Mouse (Mus musculus) kidney, adult 8-10 months (tissue): ENCODE results near the gene Slc39a10.

Experiments
- DNase-seq, 2 experiments: peaks; one replicate each; pipeline ENCODE4 v3.0.0; 2022

The Slc39a10 gene

DNA sequence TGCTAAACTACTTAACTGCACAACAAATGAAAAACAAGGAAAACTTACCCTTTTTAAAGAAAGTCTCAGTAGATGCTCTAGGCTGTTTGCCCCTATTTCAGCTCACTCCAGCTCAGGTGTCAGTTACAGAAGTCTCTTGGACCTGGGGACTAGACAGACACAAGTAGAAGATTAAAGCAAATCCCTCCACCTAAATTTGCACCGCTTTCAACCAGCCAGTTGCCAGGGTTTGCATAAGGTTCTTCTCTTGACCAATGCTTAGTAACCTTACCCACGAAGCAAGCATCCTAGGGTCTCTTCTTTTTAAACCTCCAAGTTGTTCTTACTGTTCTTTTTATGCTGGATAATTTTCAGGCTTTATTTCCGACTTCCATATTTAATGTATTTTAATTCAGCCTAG, at the start of gene Slc39a10:
TSS of gene Slc39a10 (minus strand) at position 101 of the 400 bp plus-strand sequence.
- no peak for DNase-seq

DNA sequence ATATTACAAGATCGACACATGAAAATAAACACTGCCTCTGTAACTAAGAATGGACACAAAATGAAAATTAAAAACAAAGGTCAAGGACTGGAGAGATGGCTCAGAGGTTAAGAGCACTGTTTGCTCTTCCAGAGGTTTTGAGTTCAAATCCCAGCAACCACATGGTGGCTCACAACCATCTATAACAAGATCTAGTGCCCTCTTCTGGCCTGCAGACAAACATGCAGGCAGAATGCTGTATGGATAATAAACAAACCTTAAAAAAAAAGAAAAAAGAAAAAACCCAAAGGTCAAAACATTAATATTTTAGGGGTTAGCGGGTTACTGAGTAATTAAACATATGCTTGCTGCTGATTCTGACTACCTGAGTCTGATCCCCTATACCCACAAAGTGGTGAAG, 46.6 kb upstream of the Slc39a10 start:
- no peak for DNase-seq

DNA sequence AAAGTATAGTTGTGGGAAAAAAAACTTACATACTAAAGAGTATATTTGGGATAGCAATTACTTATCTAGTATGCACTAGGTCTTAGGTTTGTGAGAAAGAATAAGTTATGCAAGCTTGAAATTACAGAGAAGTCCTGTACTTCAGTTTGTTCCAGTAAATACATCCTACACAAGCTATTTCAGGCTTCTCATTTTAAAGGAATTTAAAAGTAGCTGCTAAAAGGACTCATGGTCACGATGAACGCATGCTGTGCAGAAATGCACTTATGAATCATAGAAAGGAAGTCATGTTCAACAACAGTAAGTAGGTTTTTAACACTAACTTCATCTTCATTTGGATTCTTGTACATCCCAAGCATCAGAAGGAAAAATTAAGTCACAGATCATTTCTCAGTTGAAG, 45.0 kb upstream of the Slc39a10 start:
- DNase-seq: no peak

DNA sequence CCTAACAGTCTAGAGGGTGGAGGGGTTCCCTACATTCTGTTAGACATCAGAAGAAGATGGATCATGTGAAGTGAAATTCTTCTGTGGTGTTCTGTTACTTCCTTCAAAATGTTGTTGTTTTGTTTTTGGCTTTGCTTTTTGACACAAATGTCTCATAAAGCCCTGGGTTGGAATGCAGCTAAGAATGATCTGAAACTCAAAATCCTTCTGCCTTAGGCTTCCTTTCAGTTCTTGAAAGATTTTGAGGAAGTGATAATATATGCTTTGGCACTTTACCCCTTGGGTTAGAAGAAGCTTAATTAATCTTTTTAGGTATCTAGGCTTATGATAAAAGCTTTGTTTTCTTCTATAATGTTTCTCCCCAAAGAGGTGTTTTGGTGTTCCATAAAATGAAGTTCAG, 34.5 kb upstream of the Slc39a10 start:
- no peak for DNase-seq

DNA sequence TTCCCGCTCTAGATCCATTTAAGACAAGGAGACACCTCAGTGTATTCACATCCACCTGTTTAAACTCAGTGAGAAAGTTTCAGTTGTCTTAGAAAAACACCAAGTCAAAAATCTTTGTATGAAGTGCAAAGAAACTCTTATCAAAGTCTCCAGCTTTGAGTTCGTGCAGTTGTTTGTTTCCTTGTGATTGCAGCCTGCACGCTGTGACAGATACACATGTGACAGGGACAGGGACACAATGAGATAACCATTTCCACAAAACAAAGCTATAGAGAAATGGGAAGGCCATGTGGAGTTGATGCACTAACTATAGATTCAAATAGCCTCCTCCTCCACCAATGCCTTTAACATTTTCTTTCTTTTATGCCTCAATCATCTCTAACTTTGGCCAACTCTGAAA, 33.6 kb upstream of the Slc39a10 start:
- no peak for DNase-seq

DNA sequence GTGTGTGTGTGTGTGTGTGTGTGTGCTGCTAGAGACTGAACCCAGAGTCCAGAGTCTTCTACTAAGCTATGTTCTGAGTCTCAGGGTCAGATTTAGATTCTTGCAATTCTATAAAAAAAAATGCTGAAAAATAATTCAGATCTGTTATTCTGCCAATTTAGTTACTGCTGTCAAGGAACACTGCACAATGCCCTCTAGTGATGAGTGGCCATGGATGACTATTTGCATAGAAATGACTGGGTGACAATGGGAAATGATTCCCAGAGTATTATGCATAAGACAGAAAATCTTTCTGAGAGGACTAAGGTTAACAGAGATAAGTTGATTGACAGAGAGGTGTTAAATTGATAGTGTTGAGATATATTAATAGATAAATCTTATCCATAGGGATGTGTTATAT, 32.3 kb upstream of the Slc39a10 start:
- no peak for DNase-seq

DNA sequence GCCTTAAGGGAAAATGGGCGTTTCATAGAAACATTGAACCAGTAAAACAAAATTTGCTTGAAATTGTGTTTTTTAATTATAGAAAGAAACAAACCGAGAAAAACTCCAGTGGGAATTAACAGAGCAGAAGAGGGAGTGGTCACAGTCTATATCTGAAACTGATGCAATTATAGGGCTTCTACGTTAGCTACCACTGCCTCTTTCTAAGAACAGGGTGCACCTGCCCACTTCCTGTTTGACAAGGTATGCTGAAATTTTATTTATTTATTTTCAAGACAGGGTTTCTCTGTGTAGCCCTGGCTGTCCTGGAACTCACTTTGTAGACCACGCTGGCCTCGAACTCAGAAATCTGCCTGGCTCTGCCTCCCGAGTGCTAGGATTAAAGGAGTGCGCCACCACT, 30.3 kb upstream of the Slc39a10 start:
- no peak for DNase-seq

DNA sequence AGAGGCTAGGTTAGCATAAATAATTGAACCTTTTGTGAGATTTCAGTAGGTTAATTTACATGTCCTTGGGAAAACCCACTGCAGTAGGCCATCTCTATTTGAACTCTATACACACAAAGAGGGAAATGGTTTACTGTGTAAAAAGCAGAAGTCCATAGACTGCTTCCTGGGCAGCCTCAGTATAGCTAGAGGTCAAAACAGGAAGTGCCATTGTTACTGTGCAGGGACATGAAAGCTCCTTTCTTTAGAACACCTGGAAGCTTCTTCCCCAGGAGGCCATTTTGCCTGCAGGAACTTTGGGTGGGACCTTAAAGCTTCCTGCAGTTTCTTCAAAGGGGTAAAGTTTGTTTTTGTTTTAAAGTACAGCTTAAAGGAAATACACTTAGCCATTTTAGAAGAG, 29.0 kb upstream of the Slc39a10 start:
- no peak for DNase-seq

DNA sequence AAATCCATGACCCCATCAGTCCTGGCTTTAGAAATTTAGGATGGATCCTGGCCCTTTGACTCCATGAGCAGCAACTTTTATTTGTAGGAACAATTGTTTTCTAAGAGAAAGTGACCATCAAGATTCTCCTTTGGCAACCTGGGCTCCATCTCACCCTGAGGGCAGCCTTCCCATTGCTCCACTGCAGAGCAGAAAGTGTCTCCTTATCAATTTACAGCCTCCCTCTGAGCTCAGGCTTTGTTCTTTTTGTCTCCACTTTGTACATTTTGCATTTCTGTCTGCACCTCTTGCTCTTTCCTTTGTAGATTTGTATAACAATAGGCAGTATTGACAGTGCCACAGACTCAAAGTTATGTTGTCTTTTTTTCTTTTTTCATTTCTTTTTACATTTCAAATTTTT, 23.6 kb upstream of the Slc39a10 start:
- DNase-seq: no peak

DNA sequence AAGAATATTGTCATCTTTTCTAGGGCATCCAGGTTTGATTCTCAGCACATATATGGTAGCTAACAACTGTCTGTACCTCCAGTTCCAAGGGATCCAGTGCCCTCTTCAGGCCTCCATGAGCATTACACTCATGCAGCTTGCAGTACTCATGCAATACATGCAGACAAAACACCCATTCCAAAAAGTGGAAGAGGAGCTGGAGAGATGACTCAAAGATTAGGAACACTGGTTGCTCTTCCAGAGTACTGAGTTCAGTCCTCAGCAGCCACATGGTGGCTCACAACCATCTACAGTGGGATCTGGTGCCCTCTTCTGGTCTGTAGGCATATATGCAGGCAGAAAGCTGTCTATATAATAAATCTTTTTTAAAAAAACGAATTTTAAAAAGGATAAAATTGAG, 21.7 kb upstream of the Slc39a10 start:
- DNase-seq: no peak

DNA sequence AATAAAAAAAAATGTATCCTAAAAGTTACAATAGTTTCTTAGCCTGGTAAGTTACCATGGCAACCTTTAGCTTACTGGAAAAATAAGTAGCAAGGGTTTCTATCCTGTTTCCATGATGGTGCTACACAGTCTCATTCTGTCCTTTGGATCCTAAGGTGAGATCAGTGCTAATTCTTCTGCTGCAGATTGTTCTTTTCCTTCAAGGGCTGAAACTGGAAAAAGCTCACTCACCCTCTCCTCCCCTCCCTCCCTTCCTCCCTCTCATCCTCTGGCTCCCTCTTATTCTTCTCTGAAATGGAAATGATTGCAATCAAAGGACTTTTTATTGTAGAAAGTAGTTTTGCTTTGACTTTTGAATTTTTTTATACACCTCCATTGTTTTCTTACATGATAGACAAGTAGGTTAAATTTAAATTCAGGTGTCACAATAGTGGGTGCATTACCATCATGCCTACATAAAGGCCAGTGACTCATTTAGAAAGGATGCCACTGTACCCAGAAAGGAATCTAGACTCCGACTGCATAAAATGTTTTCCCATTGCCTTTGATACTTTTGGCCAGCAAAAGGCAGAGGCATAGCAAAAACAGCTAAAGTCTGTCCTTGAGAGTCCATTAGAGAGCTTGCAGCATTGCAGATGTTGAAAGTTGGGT, 20.0 kb upstream of the Slc39a10 start:
- DNase-seq: no peak

DNA sequence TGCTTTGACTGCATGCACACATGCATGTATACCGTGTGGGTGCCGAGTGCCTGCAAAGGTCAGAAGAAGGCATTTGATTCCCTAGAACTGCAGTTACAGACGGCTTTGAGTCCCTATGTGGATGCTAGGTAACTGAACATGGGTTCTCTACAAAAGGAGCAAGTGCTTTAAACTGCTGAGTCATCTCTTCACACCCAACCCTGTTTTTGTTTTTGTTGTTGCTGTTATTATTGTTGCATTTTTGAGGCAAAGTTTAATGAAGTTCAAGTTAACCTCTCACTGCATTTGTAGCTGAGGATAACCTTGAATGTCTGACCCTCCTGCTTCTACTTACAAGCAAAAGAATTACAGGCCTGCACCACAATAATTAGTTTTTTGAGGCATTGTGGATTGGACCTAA, 17.5 kb upstream of the Slc39a10 start:
- no peak for DNase-seq

DNA sequence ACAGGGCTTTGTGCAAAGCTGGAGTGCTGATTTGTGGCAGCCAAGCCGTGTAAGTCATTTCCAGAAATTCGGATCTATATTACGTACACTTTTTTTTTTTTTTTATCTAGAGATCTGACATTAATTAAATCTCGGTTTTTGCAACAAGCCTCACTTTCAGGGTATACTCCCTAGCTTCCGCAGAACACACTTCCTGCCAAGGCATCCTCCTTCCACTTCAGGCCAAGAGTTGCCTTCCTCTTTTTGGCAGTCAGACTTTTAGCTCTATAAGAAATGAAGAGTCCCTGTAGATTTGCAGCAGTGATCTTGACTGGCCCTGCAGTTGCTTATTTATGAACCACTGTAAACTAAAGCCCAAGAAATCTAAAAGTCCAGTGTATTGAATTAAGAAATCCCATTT, 13.1 kb upstream of the Slc39a10 start:
- DNase-seq: no peak

DNA sequence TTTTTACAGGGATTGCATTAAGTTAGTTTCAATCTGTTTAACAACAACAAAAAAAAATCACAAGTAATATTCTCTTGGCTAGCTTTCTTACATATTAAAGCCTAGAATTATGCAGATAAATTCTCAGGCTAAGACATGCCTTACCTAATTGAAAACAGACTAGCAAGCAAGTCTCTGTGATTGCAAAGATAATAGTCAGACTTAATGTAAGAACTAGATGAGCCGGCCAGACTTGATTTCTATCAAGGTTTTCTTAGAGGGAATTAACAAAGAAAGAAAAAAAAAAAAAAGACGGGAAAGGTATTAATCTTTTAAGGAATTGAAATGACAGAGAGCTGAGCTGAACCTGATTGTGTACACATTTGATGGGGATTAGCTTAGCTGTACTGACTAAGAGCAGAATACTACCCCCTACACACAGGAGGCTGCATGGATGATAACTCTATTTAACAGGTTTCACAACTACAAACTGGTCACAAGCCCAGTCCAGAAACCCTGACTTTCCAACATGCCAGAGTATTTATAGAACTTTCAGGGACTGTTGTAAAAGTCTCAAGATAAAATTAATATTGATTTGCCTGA, 9.5 kb upstream of the Slc39a10 start:
- DNase-seq: no peak

DNA sequence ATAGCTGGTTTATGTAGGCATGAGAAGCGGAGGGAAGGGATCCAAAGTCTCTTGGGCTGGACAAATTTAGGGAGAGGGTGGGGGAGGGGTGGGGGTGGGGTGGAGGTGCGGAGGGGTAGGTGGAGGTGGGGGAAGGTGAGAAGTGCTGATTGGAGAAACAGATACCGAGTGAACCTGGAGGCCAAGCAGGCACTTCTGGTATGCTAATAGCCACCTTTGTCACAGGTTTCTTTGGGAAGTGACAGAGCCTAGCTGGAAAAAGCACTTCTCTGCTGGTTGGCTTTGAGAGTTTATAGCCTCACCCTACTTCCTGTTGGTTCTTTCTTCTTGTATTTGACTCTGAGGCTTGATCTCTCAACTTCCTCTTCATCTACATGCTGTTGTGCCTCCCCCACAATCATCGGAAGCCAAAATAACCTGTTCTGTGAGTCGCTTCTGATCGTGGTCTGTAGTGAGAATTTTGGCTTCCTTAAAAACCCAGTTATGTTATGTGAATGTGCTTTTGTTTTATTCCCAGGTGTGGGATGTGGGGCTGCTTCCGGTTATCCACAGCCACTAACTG, 1.7 kb upstream of the Slc39a10 start:
- no peak for DNase-seq

DNA sequence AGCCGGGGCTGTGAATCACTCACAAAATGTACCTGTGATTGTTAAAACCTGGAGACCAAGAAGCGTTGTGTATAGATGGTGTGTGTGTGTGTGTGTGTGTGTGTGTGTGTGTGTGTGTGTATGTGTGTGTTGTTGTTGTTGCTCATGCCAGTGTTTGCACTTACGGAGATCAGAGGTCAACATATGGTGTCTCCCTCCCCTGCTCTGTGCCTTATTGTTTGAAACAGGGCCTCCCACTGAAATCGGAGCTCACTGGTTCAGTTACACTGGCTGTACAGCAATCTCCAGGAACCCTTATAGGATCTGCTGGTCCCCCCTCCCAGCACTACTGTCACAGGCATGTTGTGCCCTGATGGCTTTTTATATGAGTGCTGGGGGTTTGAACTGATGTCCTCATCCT, 3.9 kb downstream of the Slc39a10 start:
- no peak for DNase-seq

DNA sequence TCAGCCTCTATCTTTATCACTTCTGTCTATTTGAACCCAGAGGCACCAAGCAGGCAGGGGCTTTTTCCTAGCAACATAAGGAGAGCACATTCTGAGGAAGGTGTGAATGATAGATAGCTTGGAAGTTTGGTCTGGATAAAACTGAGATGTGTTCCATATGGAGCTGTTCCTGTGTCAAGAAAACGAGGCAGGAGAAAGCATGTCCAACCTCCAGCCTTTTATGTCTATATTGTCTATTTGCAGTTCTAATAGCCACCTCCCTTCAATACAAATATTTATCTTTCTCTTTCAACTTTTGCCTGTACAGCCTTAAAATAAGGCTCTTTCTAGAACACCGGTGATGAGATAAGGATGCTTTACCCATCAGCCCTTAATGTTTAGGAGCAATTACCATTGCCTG, 4.3 kb downstream of the Slc39a10 start:
- no peak for DNase-seq

DNA sequence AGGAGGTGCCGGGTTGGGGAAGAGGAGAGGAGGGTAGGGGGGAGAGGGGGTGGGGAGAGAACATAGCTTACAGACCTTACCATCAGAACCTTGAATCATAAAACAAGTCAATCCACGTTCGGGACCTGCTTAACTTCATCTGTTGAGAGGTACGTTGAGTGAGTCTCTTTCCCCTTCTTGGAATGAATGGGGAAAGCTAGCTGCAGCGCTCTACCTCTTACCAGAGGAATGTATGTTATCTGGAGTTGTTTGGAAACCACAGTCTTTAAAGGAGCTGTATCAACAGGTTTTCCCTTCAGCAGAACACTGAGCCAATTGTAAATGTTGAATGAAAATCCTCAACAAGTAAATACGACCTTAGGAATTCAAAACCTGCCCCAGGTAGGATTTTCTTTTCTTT, 4.7 kb downstream of the Slc39a10 start:
- DNase-seq: no peak

DNA sequence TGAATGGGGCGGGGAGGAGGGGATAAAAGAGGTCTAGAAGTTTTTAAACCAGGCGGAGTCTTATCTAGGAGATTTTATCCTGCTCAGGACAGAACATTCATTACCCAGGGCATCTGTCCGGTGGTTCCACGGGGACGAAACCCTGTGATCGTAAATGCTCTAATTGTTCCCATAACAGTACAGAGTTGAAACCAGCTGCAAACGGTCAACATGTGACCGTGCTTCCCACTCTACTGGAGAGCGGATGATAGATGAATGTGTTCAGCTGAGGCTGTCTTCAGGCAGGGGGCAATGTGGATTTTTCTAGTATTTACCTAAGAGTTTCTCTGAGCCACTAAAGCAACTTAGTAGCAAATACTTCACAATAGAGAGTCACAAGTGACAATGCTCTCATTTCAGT, 6.6 kb downstream of the Slc39a10 start:
- no peak for DNase-seq

DNA sequence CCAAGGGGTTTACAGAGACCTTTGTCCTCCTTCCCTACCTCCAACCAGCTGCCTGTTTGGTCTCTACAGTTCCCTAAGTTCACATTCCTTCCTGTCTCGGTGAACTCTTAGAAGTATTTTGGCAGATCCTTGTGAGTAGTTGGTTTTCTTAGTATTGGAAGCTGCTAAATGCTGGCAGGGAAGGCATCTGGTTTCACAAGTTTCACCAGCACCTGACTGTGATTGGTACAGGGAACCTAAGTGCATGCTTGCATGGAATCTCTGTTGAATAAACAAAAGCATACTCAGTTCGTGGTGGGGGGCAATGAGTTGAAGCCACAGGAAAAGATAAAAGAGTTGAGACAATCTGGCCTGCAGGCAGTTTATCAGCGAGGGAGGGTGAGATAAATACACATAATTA, 7.4 kb downstream of the Slc39a10 start:
- peak; percentile 7 to 32 for DNase-seq

DNA sequence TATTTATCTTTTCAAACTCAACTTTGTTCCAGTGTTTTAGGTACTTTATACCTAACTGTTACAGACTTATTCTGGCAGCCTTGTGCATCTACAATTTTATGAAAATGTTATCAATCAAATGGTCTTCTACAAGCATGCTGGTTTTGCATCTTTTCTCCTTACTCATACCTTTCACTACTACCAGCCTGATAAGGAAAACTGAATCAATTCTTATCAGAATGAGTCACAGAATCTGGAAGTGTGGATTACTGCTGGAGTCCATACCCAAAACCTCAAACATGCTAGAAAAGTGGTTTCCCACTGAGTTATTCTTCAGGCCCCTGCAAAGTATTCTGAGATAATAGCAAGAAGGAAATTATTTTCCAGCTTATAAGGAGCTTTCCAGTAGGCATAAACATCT, 12.7 kb downstream of the Slc39a10 start:
- no peak for DNase-seq

DNA sequence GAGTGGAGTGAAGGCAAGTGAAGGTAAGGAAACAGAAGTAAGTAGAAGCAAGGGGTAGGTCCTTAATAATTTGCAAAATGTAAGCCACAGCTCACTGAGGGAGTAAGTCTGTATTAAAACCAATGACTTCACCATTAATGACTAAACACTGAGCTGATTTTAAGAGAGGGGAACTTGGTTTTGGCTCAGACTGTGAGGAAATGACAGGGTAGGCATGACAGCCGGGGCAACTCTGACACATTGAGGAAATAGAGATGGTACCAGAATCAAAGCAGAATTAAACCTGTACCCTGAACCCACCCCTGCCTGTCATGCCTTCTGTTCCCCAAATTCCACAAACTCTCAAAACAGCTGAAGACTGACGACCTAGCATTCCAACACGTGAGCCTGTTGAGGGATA, 18.9 kb downstream of the Slc39a10 start:
- no peak for DNase-seq

DNA sequence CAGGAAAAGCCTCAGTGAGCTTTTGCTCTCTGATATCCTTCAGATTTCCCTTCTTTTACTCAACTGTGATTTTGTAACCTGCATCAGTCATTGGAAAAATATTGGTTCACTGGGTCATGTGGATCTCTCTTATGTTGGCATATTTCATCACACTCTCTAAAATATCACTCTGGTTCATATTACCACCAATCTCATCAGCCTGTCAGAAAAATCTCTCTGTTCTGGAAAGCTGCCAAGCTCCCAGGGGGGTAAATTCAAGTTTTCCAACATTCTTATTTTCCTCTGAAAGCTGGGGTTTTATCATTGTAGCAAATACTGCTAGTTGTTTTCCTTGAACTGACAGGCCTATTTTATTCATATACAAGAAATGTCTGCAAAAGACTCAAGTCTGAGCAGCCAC, 22.9 kb downstream of the Slc39a10 start:
- no peak for DNase-seq

DNA sequence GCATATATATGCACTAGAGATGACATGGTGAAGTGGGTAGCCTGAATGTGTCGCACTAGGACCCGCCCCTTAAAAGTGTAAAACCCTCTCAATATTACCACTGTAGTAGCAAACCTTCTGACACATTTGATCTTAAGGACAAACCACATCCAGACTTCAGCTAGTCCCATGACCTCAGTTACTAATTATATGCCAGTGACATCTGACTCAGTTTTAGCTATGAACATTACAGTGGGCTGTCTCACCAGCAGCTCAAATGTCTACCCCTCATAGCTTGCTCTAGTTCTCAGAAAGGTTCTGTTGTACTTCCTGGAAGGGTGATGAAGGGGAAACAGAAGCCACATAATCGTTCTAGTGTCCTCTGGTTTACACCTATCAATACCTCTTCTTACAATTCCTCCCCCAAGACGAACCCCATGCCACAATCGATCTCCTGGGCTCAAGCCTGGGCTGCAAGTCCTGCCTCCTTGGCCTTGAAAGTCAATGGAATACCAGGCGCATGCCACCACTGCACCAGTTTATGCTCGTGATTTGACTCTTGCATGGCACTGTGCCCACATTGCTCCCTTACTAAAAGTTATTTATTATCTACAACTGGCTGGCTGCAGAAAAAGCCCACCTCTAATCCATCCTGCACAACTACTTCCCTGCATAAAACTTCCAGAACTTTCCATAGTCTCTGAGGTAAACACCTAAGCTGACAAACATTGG, 28.3 kb downstream of the Slc39a10 start:
- peak; percentile 65 to 77 for DNase-seq
